ENCODE assay signal across 24 mouse cellular contexts in genomic region chr13:69862276-69862675, GRCm38 (mm10).
DNase-seq lines count a peak whose midpoint lies in the region; ATAC-seq and TF ChIP-seq lines count a peak whose summit lies in the region.
"Had no signal": no experiment of that assay in that cellular context is flagged by ENCODE, and none has a peak within 500 bp of the region (broad histone marks: within the 10 kb centered on the region; RNA-seq: fewer than 3 reads in every experiment).

No protein-coding gene starts in this region.

- peak; percentile 3 for DNase-seq in embryo, embryonic 10 days (ENCODE audit: low spot score)
- no peak for DNase-seq in embryo, embryonic 9.5 days (ENCODE audit: extremely low spot score)
- peak; percentile 62 for DNase-seq in forebrain, postnatal 0 days
- DNase-seq in forebrain, embryonic 14.5 days (ENCODE audit: low spot score) = no peak
- peak; percentile 24 for DNase-seq in brain, embryonic 14.5 days (ENCODE audit: low read depth)
- DNase-seq: adrenal gland, adult 8-10 months; adrenal gland, postnatal 14 days; adrenal gland, postnatal 36 days; B cell, adult 2 months; cerebellum, adult 11 months; cerebellum, adult 18-20 months; cerebellum, adult 8-10 months; cerebellum, adult 9-11 months; cerebellum, postnatal 14 days; cerebellum, postnatal 36 days had no signal

- H3K36me3 ChIP-seq in forebrain, postnatal 0 days (ENCODE audit: insufficient read depth) = no peaks in the 10 kb centered on the region
- H3K36me3 ChIP-seq in forebrain, embryonic 14.5 days (ENCODE audit: control insufficient read depth, insufficient read depth, low read length) = no peaks in the 10 kb centered on the region
- H3K36me3 ChIP-seq: embryonic facial prominence, embryonic 13.5 days; embryonic facial prominence, embryonic 15.5 days; G1E had no signal

- TF ChIP-seq POLR2A in brain, embryonic 14.5 days (IDR thresholded peaks at IDR 0.05; ENCODE audit: borderline replicate concordance, extremely low read depth, insufficient read depth, insufficient read length, poor library complexity, severe bottlenecking) = no peak

- 0 out of 2 replicates have a peak, but pooled peaks cover 3% of the 10 kb centered on the region for H3K4me1 ChIP-seq in forebrain, postnatal 0 days (ENCODE audit: insufficient read depth)
- no peaks in the 10 kb centered on the region for H3K4me1 ChIP-seq in forebrain, embryonic 14.5 days (ENCODE audit: control insufficient read depth, insufficient read depth, low read length)
- H3K4me1 ChIP-seq: embryonic facial prominence, embryonic 13.5 days; embryonic facial prominence, embryonic 15.5 days; forebrain, embryonic 13.5 days had no signal

- ATAC-seq in forebrain, postnatal 0 days = peak; percentile 16; the same call in 1 of the 2 replicates
- no peak for ATAC-seq in forebrain, embryonic 14.5 days
- ATAC-seq: activated CD4-positive, CD25-positive, alpha-beta regulatory T cell, adult 4 months; CD4-positive, CD25-positive, alpha-beta regulatory T cell, adult 4 months; forebrain, embryonic 13.5 days; Patski had no signal

- no peaks in the 10 kb centered on the region for H3K27me3 ChIP-seq in forebrain, postnatal 0 days (ENCODE audit: insufficient read depth, low read length)
- no peaks in the 10 kb centered on the region for H3K27me3 ChIP-seq in forebrain, embryonic 14.5 days (replicated peaks; ENCODE audit: control insufficient read depth, insufficient read depth, low read length)
- H3K27me3 ChIP-seq: CH12.LX; embryonic facial prominence, embryonic 13.5 days; embryonic facial prominence, embryonic 15.5 days; forebrain, embryonic 13.5 days; Patski had no signal

- H3K9me3 ChIP-seq in forebrain, postnatal 0 days (ENCODE audit: low read length) = no peaks in the 10 kb centered on the region
- no peaks in the 10 kb centered on the region for H3K9me3 ChIP-seq in forebrain, embryonic 14.5 days (replicated peaks; ENCODE audit: control insufficient read depth, low read length)
- H3K9me3 ChIP-seq: embryonic facial prominence, embryonic 13.5 days; embryonic facial prominence, embryonic 15.5 days; forebrain, embryonic 13.5 days had no signal

- no peak overlapping the region for H3K9ac ChIP-seq in forebrain, postnatal 0 days
- H3K9ac ChIP-seq in forebrain, embryonic 14.5 days (ENCODE audit: low read length) = no peak overlapping the region
- H3K9ac ChIP-seq: embryonic facial prominence, embryonic 13.5 days; embryonic facial prominence, embryonic 15.5 days; forebrain, embryonic 13.5 days had no signal

- H3K4me3 ChIP-seq in forebrain, postnatal 0 days (ENCODE audit: low read depth, low read length) = no peak overlapping the region
- no peak overlapping the region for H3K4me3 ChIP-seq in forebrain, embryonic 14.5 days (ENCODE audit: low read depth, low read length)
- H3K4me3 ChIP-seq: embryonic facial prominence, embryonic 13.5 days; embryonic facial prominence, embryonic 15.5 days; erythroblast, embryonic 14.5 days; forebrain, embryonic 13.5 days had no signal

- no peak overlapping the region for H3K4me2 ChIP-seq in forebrain, postnatal 0 days (ENCODE audit: low read depth)
- H3K4me2 ChIP-seq in forebrain, embryonic 14.5 days (ENCODE audit: low read length) = no peak overlapping the region
- H3K4me2 ChIP-seq: embryonic facial prominence, embryonic 13.5 days; embryonic facial prominence, embryonic 15.5 days; forebrain, embryonic 13.5 days had no signal

- H3K27ac ChIP-seq in forebrain, postnatal 0 days (ENCODE audit: low read depth, low read length) = no peak overlapping the region
- no peak overlapping the region for H3K27ac ChIP-seq in forebrain, embryonic 14.5 days (ENCODE audit: low read depth, low read length)
- H3K27ac ChIP-seq: embryonic facial prominence, embryonic 13.5 days; embryonic facial prominence, embryonic 15.5 days; forebrain, embryonic 13.5 days had no signal

- WGBS in forebrain, postnatal 0 days = 75% methylated on average over 4 of the region's 4 CpGs
- 85% methylated on average over 4 of the region's 4 CpGs for WGBS in forebrain, embryonic 14.5 days

- TF ChIP-seq CTCF in forebrain, postnatal 0 days (IDR thresholded peaks at IDR 0.05; ENCODE audit: low read depth) = no peak
- no peak for TF ChIP-seq CTCF in brain, embryonic 14.5 days (IDR thresholded peaks at IDR 0.05; ENCODE audit: borderline replicate concordance, extremely low read depth, insufficient read depth, insufficient read length)

Comparison
In these comparisons a context has a peak if more than half of its experiments do, and no peak if none do; other contexts are left out.
1. DNase-seq: peak in embryo, embryonic 10 days (single experiment), forebrain, postnatal 0 days (single experiment) and brain, embryonic 14.5 days (single experiment); none in embryo, embryonic 9.5 days (single experiment) and forebrain, embryonic 14.5 days (single experiment).